Mouse (Mus musculus): ENCODE measurements at regions not wholly inside any gene's neighbourhood (a gene's known extent, or its start where the extent isn't known, plus 50 kb on each side); places are given as distances from the start of the nearest gene placed in this dataset.

GRCm38 (mm10) chr17:41015317-41015716 lies 80.5 kb upstream of the Cenpq start:
- Histone ChIP-seq H3K4me1 (ENCODE audit: insufficient read depth, low read length) (no peaks in the 10 kb centered on the region), H3K27me3 (ENCODE audit: insufficient read depth, low read length) (no peaks in the 10 kb centered on the region), H3K4me3 (ENCODE audit: low read length) (no peak overlapping the region), H3K9ac (replicated peaks; ENCODE audit: low read length) (no peak overlapping the region), H3K9me3 (ENCODE audit: low read length) (no peaks in the 10 kb centered on the region), H3K36me3 (ENCODE audit: insufficient read depth, low read length) (no peaks in the 10 kb centered on the region), H3K27ac (no peak overlapping the region), H3K4me2 (ENCODE audit: low read depth, low read length) (no peak overlapping the region)
- DNase-seq (ENCODE audit: low spot score) (peak; percentile 7), ATAC-seq (no peak)
- TF ChIP-seq CTCF (IDR thresholded peaks at IDR 0.05; ENCODE audit: low read depth), result peak; percentile 38

Data from hindbrain, postnatal 0 days (tissue).